Mouse (Mus musculus) embryonic facial prominence, embryonic 12.5 days (tissue): ENCODE measurements at regions not wholly inside any gene's neighbourhood (a gene's known extent, or its start where the extent isn't known, plus 50 kb on each side); places are given as distances from the start of the nearest gene placed in this dataset.

Experiments used
- ATAC-seq: fragments of 200-750 bp; cut with Nextera tagmentation; 2 replicates; pipeline ENCODE4 v1.8.0; 2017; ENCODE audit not compliant: insufficient number of reproducible peaks, insufficient read depth, low FRiP score, low TSS enrichment
- H3K27ac ChIP-seq: fragments of 300-500 bp; sonication (generic); 2 replicates; pipeline ENCODE4 v1.5.1; 2016; ENCODE audit warnings: mild to moderate bottlenecking
- H3K27me3 ChIP-seq: fragments of 300-500 bp; sonication (generic); 2 replicates; pipeline ENCODE4 v1.6.1; 2016; ENCODE audit warnings: mild to moderate bottlenecking, moderate library complexity
- H3K36me3 ChIP-seq: fragments of 300-500 bp; sonication (generic); 2 replicates; pipeline ENCODE4 v1.6.1; 2016; ENCODE audit warnings: mild to moderate bottlenecking
- H3K4me1 ChIP-seq: fragments of 300-500 bp; sonication (generic); 2 replicates; pipeline ENCODE4 v1.6.1; 2016
- H3K4me2 ChIP-seq: fragments of 300-500 bp; sonication (generic); replicated peaks from 2 replicates; pipeline ENCODE4 v1.6.1; 2016; ENCODE audit warnings: mild to moderate bottlenecking, moderate library complexity
- H3K4me3 ChIP-seq: fragments of 300-500 bp; sonication (generic); 2 replicates; pipeline ENCODE4 v1.5.1; 2016; ENCODE audit warnings: mild to moderate bottlenecking
- H3K9ac ChIP-seq: fragments of 300-500 bp; sonication (generic); 2 replicates; pipeline ENCODE4 v1.6.1; 2016; ENCODE audit warnings: mild to moderate bottlenecking, moderate library complexity
- H3K9me3 ChIP-seq: fragments of 300-500 bp; sonication (generic); 2 replicates; pipeline ENCODE4 v1.6.1; 2016; ENCODE audit warnings: mild to moderate bottlenecking, moderate library complexity
- WGBS: fragments of 180-500 bp; shearing (Covaris S2); methylation state at CpG from one replicate; pipeline ENCODE4 v1.1.7; 2016; 5-methylcytosine and 5-hydroxymethylcytosine counted together

GRCm38 (mm10) chr13:57170180-57170579, 274.4 kb upstream of the Trpc7 start:
- Histone ChIP-seq H3K9ac (no peak overlapping the region), H3K4me2 (no peak overlapping the region), H3K9me3 (no peaks in the 10 kb centered on the region), H3K27ac (no peak overlapping the region), H3K4me1 (no peaks in the 10 kb centered on the region), H3K36me3 (no peaks in the 10 kb centered on the region), H3K27me3 (no peaks in the 10 kb centered on the region), H3K4me3 (no peak overlapping the region)
- 78% methylated on average over 3 of the region's 3 CpGs for WGBS
- ATAC-seq = no peak

DNA sequence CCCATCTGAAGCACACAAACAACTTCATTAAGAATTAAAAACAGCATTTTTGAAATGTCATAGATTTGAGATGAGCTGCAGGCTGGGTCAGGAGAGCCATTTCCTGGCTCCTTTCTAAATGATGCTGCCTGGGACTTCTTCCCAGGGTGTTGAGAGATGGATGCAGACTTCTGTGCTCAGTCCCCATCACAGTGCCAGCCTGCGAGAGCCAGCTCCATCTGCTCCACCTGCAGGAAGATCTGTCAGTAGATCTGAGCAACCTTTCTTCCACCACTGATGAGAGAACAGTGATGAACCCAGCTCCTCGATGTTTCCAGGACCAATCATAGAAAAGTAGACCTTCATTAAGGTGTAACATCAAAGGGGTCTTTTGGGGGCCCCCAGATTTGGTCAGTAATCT, 273.8 kb upstream of the Trpc7 start:
- WGBS = 89% methylated on average over 2 of the region's 2 CpGs
- H3K27ac ChIP-seq = no peak overlapping the region
- no peaks in the 10 kb centered on the region for H3K36me3 ChIP-seq
- ATAC-seq = no peak
- H3K4me1 ChIP-seq = no peaks in the 10 kb centered on the region
- no peak overlapping the region for H3K4me3 ChIP-seq
- H3K4me2 ChIP-seq = no peak overlapping the region
- H3K9me3 ChIP-seq = no peaks in the 10 kb centered on the region
- no peak overlapping the region for H3K9ac ChIP-seq
- H3K27me3 ChIP-seq = no peaks in the 10 kb centered on the region

DNA sequence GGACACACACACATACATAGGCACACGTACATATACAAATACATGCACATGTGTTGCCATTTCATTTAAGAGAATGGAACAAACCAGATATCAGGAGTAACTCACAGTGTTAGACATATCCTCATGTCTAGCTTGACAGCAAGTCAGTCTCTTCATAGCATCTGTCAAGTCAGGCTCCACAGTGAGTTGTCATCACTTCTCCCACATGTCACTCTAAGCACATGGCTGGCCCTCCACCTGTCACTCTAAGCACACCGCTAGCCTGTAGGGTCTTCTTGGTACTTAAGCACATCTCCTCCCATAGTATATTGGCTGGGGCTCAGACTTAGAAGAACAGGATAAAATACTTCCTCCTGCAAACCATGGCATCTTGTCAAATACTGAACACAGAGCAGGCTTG, 269.6 kb upstream of the Trpc7 start:
- H3K9me3 ChIP-seq = no peaks in the 10 kb centered on the region
- H3K4me2 ChIP-seq = no peak overlapping the region
- no peak overlapping the region for H3K4me3 ChIP-seq
- H3K27me3 ChIP-seq = no peaks in the 10 kb centered on the region
- H3K27ac ChIP-seq = no peak overlapping the region
- WGBS = 87% methylated on average over 2 of the region's 2 CpGs
- ATAC-seq = no peak
- H3K9ac ChIP-seq = no peak overlapping the region
- no peaks in the 10 kb centered on the region for H3K36me3 ChIP-seq
- H3K4me1 ChIP-seq = no peaks in the 10 kb centered on the region

DNA sequence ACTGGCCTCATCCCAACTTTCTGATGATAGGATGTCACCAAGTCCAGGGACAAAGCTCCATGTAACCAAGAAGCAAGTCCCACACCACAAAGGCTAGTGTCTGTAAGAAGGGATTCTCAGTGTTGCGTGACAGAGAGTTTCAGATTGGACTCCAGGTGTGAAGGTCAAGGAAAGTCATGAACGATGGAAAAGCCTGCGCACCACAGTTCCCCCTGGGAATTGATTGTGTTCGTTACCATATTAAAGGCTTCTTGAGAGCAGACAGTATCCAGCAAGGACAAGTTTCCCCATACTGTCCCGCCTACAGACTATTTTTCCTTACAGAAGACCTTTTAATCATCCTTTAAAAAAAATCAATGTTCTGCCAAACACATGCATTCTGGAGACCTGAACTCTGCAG, 257.0 kb upstream of the Trpc7 start:
- no peaks in the 10 kb centered on the region for H3K9me3 ChIP-seq
- no peaks in the 10 kb centered on the region for H3K27me3 ChIP-seq
- H3K27ac ChIP-seq = no peak overlapping the region
- H3K9ac ChIP-seq = no peak overlapping the region
- H3K4me3 ChIP-seq = no peak overlapping the region
- ATAC-seq = no peak
- H3K4me1 ChIP-seq = no peaks in the 10 kb centered on the region
- WGBS = 53% methylated on average over 5 of the region's 5 CpGs
- no peaks in the 10 kb centered on the region for H3K36me3 ChIP-seq
- no peak overlapping the region for H3K4me2 ChIP-seq

- Histone ChIP-seq H3K4me2 (no peak overlapping the region), H3K9me3 (no peaks in the 10 kb centered on the region), H3K4me1 (no peaks in the 10 kb centered on the region), H3K9ac (no peak overlapping the region), H3K27me3 (no peaks in the 10 kb centered on the region), H3K27ac (no peak overlapping the region), H3K36me3 (no peaks in the 10 kb centered on the region), H3K4me3 (no peak overlapping the region)
- ATAC-seq = no peak
- 76% methylated on average over 2 of the region's 2 CpGs for WGBS
These were observed 251.8 kb upstream of the Trpc7 start for GRCm38 (mm10) chr13:57147623-57148022.

DNA sequence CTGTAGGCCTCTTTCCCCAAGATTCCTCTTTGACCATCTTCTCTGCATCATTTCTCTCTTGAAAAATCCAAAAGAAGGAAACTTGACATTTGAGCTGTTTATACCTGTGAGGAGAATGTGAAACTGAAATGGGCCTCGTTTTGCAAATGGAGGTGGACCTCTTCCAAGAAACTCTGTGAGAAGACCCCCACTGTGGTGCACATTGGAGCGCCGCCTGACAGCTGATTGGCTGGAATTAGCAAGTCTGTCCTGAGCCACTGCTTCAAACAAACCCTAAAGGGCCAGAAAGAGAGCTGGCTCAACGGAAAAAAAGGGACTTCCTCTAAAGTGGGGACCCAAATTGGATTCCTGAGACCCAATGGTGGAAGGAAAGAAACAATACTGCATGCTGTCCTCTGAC, 250.9 kb upstream of the Trpc7 start:
- no peaks in the 10 kb centered on the region for H3K36me3 ChIP-seq
- H3K27ac ChIP-seq = no peak overlapping the region
- no peaks in the 10 kb centered on the region for H3K27me3 ChIP-seq
- ATAC-seq = no peak
- H3K9me3 ChIP-seq = no peaks in the 10 kb centered on the region
- H3K4me2 ChIP-seq = no peak overlapping the region
- 49% methylated on average over 4 of the region's 4 CpGs for WGBS
- no peak overlapping the region for H3K9ac ChIP-seq
- H3K4me3 ChIP-seq = no peak overlapping the region
- no peaks in the 10 kb centered on the region for H3K4me1 ChIP-seq

DNA sequence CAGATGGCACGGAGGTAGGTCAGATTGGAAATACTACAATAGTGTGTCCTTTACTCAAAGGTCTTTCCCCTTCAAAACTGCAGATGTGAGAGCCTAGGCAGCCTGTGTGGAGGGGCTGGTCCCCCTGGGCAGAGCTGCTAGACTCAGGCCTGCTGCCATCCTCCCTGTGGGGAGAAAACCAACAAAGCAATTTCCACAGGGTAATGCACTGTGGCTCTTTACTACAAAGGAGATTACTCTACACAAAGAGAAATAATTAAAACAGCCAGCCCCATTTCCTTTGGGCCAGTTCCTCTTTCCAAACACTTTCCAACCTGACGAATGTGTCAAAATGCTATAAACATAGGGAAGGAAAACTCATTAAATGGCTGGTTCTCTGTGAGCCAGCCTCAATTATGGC, 250.0 kb upstream of the Trpc7 start:
- no peaks in the 10 kb centered on the region for H3K36me3 ChIP-seq
- no peak overlapping the region for H3K4me3 ChIP-seq
- WGBS = 47% methylated on average over 2 of the region's 2 CpGs
- H3K9me3 ChIP-seq = no peaks in the 10 kb centered on the region
- H3K27me3 ChIP-seq = no peaks in the 10 kb centered on the region
- H3K9ac ChIP-seq = no peak overlapping the region
- peaks cover 3% of the 10 kb centered on the region; the same call in 1 of the 2 replicates for H3K4me1 ChIP-seq
- no peak for ATAC-seq
- 0 out of 2 replicates have a peak overlapping the region, but pooled peaks have one; percentile 30 for H3K27ac ChIP-seq
- H3K4me2 ChIP-seq = no peak overlapping the region; the same call in 1 of the 2 replicates

DNA sequence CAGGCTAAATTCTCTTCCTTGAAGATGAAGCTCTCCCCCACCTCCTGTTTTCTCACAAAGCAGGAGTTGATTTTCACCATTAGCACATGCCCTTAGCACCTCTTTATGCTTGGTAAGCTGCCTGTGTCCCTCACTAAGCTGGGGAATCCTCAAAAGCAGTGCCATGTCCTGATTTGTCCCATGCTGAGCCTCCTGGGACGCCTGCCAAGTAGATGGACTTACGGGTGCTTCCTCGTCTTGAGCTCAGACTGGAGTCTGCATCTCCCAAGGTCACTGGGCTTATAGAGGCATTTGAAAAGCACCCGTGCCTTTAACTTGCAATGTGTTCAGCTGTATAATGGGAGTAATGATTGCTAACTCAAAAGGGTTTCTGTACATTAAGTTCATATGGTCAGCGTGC, 247.1 kb upstream of the Trpc7 start:
- Histone ChIP-seq H3K27ac (no peak overlapping the region), H3K4me3 (no peak overlapping the region)

GRCm38 (mm10) chr13:57142441-57142840, 246.6 kb upstream of the Trpc7 start:
- Histone ChIP-seq H3K4me3 (no peak overlapping the region), H3K4me1 (peaks cover 3% of the 10 kb centered on the region; the same call in 1 of the 2 replicates), H3K27ac (no peak overlapping the region), H3K9me3 (no peaks in the 10 kb centered on the region), H3K27me3 (no peaks in the 10 kb centered on the region), H3K36me3 (no peaks in the 10 kb centered on the region), H3K9ac (no peak overlapping the region), H3K4me2 (no peak overlapping the region)
- ATAC-seq = no peak
- WGBS = 43% methylated on average over 2 of the region's 2 CpGs

More for the DNA sequence above, 247.1 kb upstream of the Trpc7 start:
- no peaks in the 10 kb centered on the region for H3K27me3 ChIP-seq
- no peak overlapping the region for H3K4me2 ChIP-seq
- no peak for ATAC-seq
- no peak overlapping the region for H3K9ac ChIP-seq
- no peaks in the 10 kb centered on the region for H3K9me3 ChIP-seq
- peaks cover 3% of the 10 kb centered on the region; the same call in 1 of the 2 replicates for H3K4me1 ChIP-seq
- 76% methylated on average over 5 of the region's 5 CpGs for WGBS
- H3K36me3 ChIP-seq = no peaks in the 10 kb centered on the region

DNA sequence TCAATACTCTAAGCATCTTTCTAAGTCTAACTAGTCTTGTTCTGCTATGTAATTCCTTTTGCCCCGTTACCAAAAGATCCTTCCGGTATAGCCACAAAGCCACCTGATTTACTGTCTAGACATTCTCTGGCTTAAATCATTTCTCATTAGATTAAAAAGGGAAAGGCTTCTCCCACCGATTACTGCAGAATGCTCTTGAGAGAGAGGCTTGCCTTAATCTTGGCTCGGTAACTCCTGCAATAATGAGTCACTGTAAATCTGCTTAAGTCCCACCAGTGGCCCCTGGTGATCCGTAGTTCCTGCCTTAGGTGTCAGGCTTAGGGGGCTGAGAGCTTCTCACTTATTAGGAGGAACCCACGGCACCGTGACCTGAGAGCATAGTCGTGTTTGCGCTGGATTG, 220.1 kb upstream of the Trpc7 start:
- H3K36me3 ChIP-seq = no peaks in the 10 kb centered on the region
- no peak overlapping the region for H3K9ac ChIP-seq
- H3K27ac ChIP-seq = no peak overlapping the region
- no peak for ATAC-seq
- H3K4me2 ChIP-seq = no peak overlapping the region
- no peaks in the 10 kb centered on the region for H3K4me1 ChIP-seq
- H3K9me3 ChIP-seq = no peaks in the 10 kb centered on the region
- H3K4me3 ChIP-seq = no peak overlapping the region
- no peaks in the 10 kb centered on the region for H3K27me3 ChIP-seq
- 48% methylated on average over 9 of the region's 9 CpGs for WGBS

DNA sequence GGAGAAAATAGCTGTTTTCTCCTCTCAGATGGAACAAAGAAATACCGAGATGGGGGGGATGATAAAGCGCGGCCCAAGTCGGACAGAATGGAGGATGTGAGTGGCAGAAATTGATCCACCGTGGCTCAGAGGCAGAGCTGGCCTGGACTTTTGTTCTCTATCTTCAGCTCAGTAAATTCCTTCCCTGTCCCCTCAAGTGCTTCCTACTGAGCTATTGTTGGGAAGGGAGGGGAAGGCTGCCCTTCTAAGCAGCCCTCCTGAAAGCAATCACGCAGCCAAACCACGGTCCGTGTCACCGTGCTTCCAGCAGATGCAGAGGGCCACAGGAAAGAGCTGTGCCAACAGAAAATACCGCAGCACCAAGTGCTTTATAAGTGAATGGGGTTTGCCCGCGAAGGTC, 212.2 kb upstream of the Trpc7 start:
- Histone ChIP-seq H3K4me2 (0 out of 2 replicates have a peak overlapping the region, but pooled peaks have one; percentile 15), H3K9me3 (no peaks in the 10 kb centered on the region), H3K4me3 (no peak overlapping the region), H3K36me3 (no peaks in the 10 kb centered on the region), H3K9ac (no peak overlapping the region), H3K27me3 (no peaks in the 10 kb centered on the region), H3K27ac (no peak overlapping the region), H3K4me1 (peaks cover 8% of the 10 kb centered on the region; the same call in 1 of the 2 replicates)
- 8% methylated on average over 12 of the region's 12 CpGs for WGBS
- ATAC-seq = no peak

GRCm38 (mm10) chr13:57099601-57100000, 203.8 kb upstream of the Trpc7 start:
- ATAC-seq = no peak
- H3K9ac ChIP-seq = no peak overlapping the region
- H3K4me1 ChIP-seq = no peaks in the 10 kb centered on the region
- no peaks in the 10 kb centered on the region for H3K27me3 ChIP-seq
- WGBS = 82% methylated on average over 7 of the region's 7 CpGs
- H3K4me2 ChIP-seq = no peak overlapping the region
- no peak overlapping the region for H3K27ac ChIP-seq
- no peaks in the 10 kb centered on the region for H3K36me3 ChIP-seq
- no peak overlapping the region for H3K4me3 ChIP-seq
- no peaks in the 10 kb centered on the region for H3K9me3 ChIP-seq

DNA sequence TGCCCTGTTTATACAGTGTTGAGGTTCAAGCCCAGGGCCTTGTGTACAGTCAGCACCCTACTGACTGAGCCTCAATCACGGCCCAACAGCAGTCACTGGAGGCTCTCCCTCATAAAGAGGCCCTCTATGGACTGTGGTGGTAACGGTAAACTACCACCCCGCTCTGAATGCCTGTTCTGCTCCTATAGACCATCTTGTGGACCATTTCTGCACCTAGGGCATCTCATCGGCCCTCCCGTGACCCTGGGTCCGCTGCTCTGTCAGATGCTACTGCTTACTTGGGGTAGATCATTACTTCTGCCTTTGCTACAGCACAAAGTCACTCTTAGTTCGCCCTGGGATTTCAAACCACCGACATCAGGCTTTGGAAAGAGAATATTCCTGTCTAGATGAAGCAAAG, 196.1 kb upstream of the Trpc7 start:
- Histone ChIP-seq H3K4me1 (no peaks in the 10 kb centered on the region), H3K4me2 (no peak overlapping the region), H3K4me3 (no peak overlapping the region), H3K36me3 (no peaks in the 10 kb centered on the region), H3K9ac (no peak overlapping the region), H3K27ac (no peak overlapping the region), H3K27me3 (no peaks in the 10 kb centered on the region), H3K9me3 (no peaks in the 10 kb centered on the region)
- ATAC-seq = no peak
- 91% methylated on average over 8 of the region's 8 CpGs for WGBS
